Mouse (Mus musculus) myocyte (in vitro differentiated cells): ENCODE measurements at regions not wholly inside any gene's neighbourhood (a gene's known extent, or its start where the extent isn't known, plus 50 kb on each side); places are given as distances from the start of the nearest gene placed in this dataset.

ENCODE experiments used
- H3K27me3 ChIP-seq: one replicate; pipeline ENCODE4 v1.6.1; 2011; ENCODE audit not compliant: control insufficient read depth, insufficient read depth, insufficient read length
- H3K36me3 ChIP-seq: one replicate; pipeline ENCODE4 v1.6.1; 2011; ENCODE audit not compliant: control insufficient read depth, insufficient read depth
- H3K4me2 ChIP-seq: one replicate; pipeline ENCODE4 v1.6.1; 2011; ENCODE audit warnings: low read depth, control low read depth
- H3K4me3 ChIP-seq: one replicate; pipeline ENCODE4 v1.5.1; 2011; ENCODE audit warnings: mild to moderate bottlenecking, control low read depth, moderate library complexity
- H3K79me2 ChIP-seq: one replicate; pipeline ENCODE4 v1.6.1; 2011; ENCODE audit not compliant: control insufficient read depth, insufficient read depth
- H3ac ChIP-seq: one replicate; pipeline ENCODE4 v1.6.1; 2011; ENCODE audit not compliant: control insufficient read depth, insufficient read length
- CEBPB ChIP-seq: IDR thresholded peaks from 2 replicates; pipeline ENCODE4 v1.6.1; 2011; ENCODE audit warnings: mild to moderate bottlenecking, moderate library complexity; ENCODE audit not compliant: poor library complexity, insufficient read depth, severe bottlenecking
- E2F4 ChIP-seq: IDR thresholded peaks from one replicate; pipeline ENCODE4 v1.6.1; 2011; ENCODE audit warnings: mild to moderate bottlenecking, control low read depth, moderate library complexity; ENCODE audit not compliant: insufficient read depth
- MAX ChIP-seq: IDR thresholded peaks from one replicate; pipeline ENCODE4 v1.6.1; 2011; ENCODE audit warnings: low read depth, mild to moderate bottlenecking, control low read depth
- MYOD1 ChIP-seq, 3 experiments: IDR thresholded peaks; one replicate each; pipeline ENCODE4 v1.6.1; 2011; ENCODE audit warnings: control low read depth in 2 of 3, low read depth in 2 of 3, mild to moderate bottlenecking in 2 of 3, moderate library complexity in 1 of 3; ENCODE audit not compliant: insufficient read length in 2 of 3, control insufficient read depth in 1 of 3
- MYOG ChIP-seq, 3 experiments: IDR thresholded peaks; one replicate each; pipeline ENCODE4 v1.6.1; 2011; ENCODE audit warnings: control low read depth in 2 of 3, low read depth in 2 of 3, mild to moderate bottlenecking in 2 of 3; ENCODE audit not compliant: insufficient read length in 2 of 3, control insufficient read depth in 1 of 3, insufficient read depth in 1 of 3
- POLR2A ChIP-seq: IDR thresholded peaks from one replicate; pipeline ENCODE4 v1.6.1; 2011; ENCODE audit warnings: low read depth, mild to moderate bottlenecking, control low read depth, moderate library complexity; ENCODE audit not compliant: insufficient read length
- POLR2AphosphoS2 ChIP-seq: IDR thresholded peaks from one replicate; pipeline ENCODE4 v1.6.1; 2011; ENCODE audit warnings: low read depth, control low read depth; ENCODE audit not compliant: insufficient read length
- REST ChIP-seq: IDR thresholded peaks from one replicate; pipeline ENCODE4 v1.6.1; 2011; ENCODE audit warnings: mild to moderate bottlenecking, control low read depth, moderate library complexity; ENCODE audit not compliant: insufficient read depth, insufficient read length
- SRF ChIP-seq: IDR thresholded peaks from one replicate; pipeline ENCODE4 v1.6.1; 2011; ENCODE audit warnings: low read depth; ENCODE audit not compliant: control insufficient read depth, insufficient read length
- TCF12 ChIP-seq: IDR thresholded peaks from one replicate; pipeline ENCODE4 v1.6.1; 2011; ENCODE audit warnings: mild to moderate bottlenecking, control low read depth; ENCODE audit not compliant: poor library complexity, insufficient read depth, severe bottlenecking
- TCF3 ChIP-seq: IDR thresholded peaks from one replicate; pipeline ENCODE4 v1.6.1; 2011; ENCODE audit warnings: low read depth, control low read depth; ENCODE audit not compliant: insufficient read length
- USF1 ChIP-seq: IDR thresholded peaks from one replicate; pipeline ENCODE4 v1.6.1; 2011; ENCODE audit warnings: low read depth, mild to moderate bottlenecking, control low read depth, moderate library complexity

DNA sequence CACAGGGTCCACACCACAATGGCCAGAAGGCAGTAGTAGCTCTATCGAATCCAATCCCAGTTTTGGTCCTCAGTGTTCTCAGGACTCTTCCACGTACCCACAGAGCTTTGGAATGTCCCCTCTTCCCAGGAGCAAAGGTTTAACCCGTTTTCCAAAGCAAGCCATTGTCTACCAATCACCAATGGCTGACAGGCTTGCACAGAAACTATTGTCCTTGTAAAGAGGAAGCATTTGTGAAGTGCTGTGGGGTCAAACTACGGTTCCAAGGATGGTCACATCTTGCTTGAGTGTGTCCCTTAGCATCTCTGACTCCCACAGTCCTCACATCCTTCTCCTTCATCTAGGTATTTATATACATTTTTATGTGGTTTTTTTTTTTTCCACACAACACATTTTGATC is 409.2 kb downstream of the Sox2 start:
- TF ChIP-seq E2F4 = no peak
- TF ChIP-seq MYOG (IDR thresholded peaks at IDR 0.05; ENCODE audit: control insufficient read depth in 1 of 3, insufficient read depth in 1 of 3, insufficient read length in 2 of 3, low read depth in 2 of 3) = no peak
- TF ChIP-seq TCF12 = no peak
- TF ChIP-seq MAX = no peak
- no peak for TF ChIP-seq MYOD1 (IDR thresholded peaks at IDR 0.05; ENCODE audit: control insufficient read depth in 1 of 3, insufficient read length in 2 of 3, low read depth in 2 of 3)
- TF ChIP-seq POLR2AphosphoS2 = no peak
- TF ChIP-seq USF1 = no peak
- TF ChIP-seq CEBPB = no peak
- no peak for TF ChIP-seq POLR2A
- no peak for TF ChIP-seq REST
- TF ChIP-seq TCF3 = no peak
- TF ChIP-seq SRF = no peak
- H3K4me3 ChIP-seq = no peak overlapping the region
- H3K4me2 ChIP-seq = no peak overlapping the region
- H3K79me2 ChIP-seq = no peaks in the 10 kb centered on the region
- no peaks in the 10 kb centered on the region for H3K27me3 ChIP-seq
- no peaks in the 10 kb centered on the region for H3K36me3 ChIP-seq
- H3ac ChIP-seq = no peak overlapping the region

DNA sequence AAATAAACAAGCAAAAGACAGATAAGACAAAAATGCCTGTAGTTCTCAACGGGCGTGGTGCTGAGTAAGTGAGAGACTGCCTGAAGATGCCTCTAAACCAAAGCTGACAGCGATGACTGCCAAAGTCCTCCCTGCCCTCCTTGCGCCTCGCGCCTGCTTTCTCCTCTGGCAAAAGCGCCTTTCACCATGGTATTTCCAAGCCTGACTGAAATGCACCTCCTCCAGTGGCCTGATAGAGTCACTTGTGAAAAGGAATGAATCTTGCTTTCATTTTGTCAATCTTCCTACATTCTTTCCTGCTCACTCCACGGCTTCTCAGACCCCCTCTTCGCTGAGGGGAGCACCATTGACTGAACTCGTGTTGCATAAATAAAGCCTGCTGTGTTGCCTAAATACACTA is 409.8 kb downstream of the Sox2 start:
- H3K79me2 ChIP-seq = no peaks in the 10 kb centered on the region
- TF ChIP-seq MYOD1 (IDR thresholded peaks at IDR 0.05; ENCODE audit: control insufficient read depth in 1 of 3, insufficient read length in 2 of 3, low read depth in 2 of 3) (no peak), MAX (no peak), TCF3 (no peak)
- no peak overlapping the region for H3ac ChIP-seq
- H3K27me3 ChIP-seq = no peaks in the 10 kb centered on the region
- H3K4me2 ChIP-seq = no peak overlapping the region
- H3K4me3 ChIP-seq = no peak overlapping the region
- no peaks in the 10 kb centered on the region for H3K36me3 ChIP-seq

DNA sequence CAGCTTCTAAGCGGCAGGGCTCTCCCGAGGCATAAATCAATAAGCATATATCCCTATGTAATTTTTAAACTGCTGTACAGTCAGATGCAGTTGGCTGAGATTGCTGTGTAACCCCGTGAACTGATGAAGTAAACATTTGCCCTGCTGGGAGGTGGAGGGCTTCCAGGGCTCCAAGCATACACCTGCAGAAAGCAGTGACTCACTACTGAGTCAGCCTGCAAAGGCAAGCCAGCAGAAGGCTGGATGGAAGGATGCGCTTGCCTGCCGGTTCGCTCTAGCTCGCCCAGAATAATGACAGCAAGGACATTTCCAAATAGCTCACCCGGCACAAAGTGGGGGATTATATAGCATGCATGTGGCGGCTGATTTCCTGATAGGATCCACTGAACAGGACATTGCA is 416.6 kb downstream of the Sox2 start:
- Histone ChIP-seq H3K4me3 (no peak overlapping the region), H3K79me2 (no peaks in the 10 kb centered on the region), H3K27me3 (no peaks in the 10 kb centered on the region), H3ac (no peak overlapping the region), H3K36me3 (no peaks in the 10 kb centered on the region), H3K4me2 (no peak overlapping the region)
- TF ChIP-seq MYOD1 (IDR thresholded peaks at IDR 0.05; ENCODE audit: control insufficient read depth in 1 of 3, insufficient read length in 2 of 3, low read depth in 2 of 3) = no peak
- TF ChIP-seq TCF12 = no peak
- TF ChIP-seq POLR2AphosphoS2 = no peak
- no peak for TF ChIP-seq USF1
- no peak for TF ChIP-seq SRF
- no peak for TF ChIP-seq CEBPB
- no peak for TF ChIP-seq TCF3
- TF ChIP-seq MYOG (IDR thresholded peaks at IDR 0.05; ENCODE audit: control insufficient read depth in 1 of 3, insufficient read depth in 1 of 3, insufficient read length in 2 of 3, low read depth in 2 of 3) = no peak
- no peak for TF ChIP-seq REST
- TF ChIP-seq POLR2A = no peak
- no peak for TF ChIP-seq E2F4
- no peak for TF ChIP-seq MAX

DNA sequence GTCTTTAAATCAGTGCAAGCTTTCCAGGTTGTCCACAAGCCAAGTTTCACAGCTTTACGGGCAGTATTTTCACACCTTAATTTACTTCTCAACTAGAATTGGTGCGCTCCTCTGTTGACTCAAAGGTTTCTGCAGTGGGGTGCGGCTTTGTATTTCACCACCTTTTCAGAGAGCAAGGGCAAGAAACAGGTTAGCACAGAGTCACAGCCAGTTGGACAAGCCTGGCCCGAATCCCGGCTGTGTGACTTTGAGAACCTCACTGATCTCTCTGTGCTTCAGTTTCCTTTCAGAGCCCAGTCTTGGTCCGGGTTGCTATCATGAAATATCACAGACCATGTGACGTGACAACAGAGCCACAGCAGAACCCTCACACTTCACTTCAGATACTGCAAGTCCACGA is 418.4 kb downstream of the Sox2 start:
- H3ac ChIP-seq = no peak overlapping the region
- no peaks in the 10 kb centered on the region for H3K79me2 ChIP-seq
- TF ChIP-seq USF1 = no peak
- TF ChIP-seq POLR2A = no peak
- TF ChIP-seq MAX = no peak
- TF ChIP-seq SRF = no peak
- TF ChIP-seq POLR2AphosphoS2 = no peak
- no peak for TF ChIP-seq E2F4
- no peak for TF ChIP-seq TCF12
- TF ChIP-seq REST = no peak
- no peak for TF ChIP-seq TCF3
- H3K36me3 ChIP-seq = no peaks in the 10 kb centered on the region
- H3K27me3 ChIP-seq = no peaks in the 10 kb centered on the region
- H3K4me2 ChIP-seq = no peak overlapping the region
- H3K4me3 ChIP-seq = no peak overlapping the region

DNA sequence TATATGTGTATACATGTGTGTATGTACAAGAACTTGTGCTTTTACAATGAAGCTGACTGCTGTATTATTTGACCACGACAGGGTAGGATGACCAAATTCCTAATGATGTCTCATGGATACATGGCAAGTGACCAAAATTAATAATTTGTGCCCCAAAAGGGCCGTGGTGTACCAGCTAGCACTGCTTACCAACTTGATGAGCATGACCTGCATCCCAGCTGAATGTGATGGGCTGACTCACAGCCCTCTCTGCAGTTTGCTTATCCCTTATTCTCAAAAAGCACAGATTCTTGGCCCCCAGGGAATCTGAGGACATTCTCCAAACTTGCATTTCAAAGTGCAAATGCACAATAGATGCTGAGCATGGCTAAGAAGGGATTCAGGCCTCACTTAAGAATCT is 420.8 kb downstream of the Sox2 start:
- Histone ChIP-seq H3K79me2 (no peaks in the 10 kb centered on the region), H3ac (no peak overlapping the region), H3K4me3 (no peak overlapping the region), H3K27me3 (no peaks in the 10 kb centered on the region), H3K36me3 (no peaks in the 10 kb centered on the region), H3K4me2 (no peak overlapping the region)
- no peak for TF ChIP-seq CEBPB
- no peak for TF ChIP-seq TCF3
- no peak for TF ChIP-seq E2F4
- TF ChIP-seq REST = no peak
- no peak for TF ChIP-seq SRF
